In genomic region chr12:80150624-80151023, GRCm38 (mm10) we compare ENCODE assay signal across 8 mouse cellular contexts. TPM values are rescaled to one million over a fixed set of nuclear protein-coding genes. Genes with fewer than 3 reads are reported as not detected.
A peak's percentile ranks its signal among the peaks of the same experiment; 100 is the strongest.
DNase-seq lines count a peak whose midpoint lies in the region; ATAC-seq lines count a peak whose summit lies in the region.

No protein-coding gene starts in this region.

- H3K9ac ChIP-seq in forebrain, embryonic 11.5 days (ENCODE audit: low read length) = no peak overlapping the region
- no peak overlapping the region for H3K9ac ChIP-seq in forebrain, embryonic 13.5 days
- H3K9ac ChIP-seq in embryonic facial prominence, embryonic 15.5 days = no peak overlapping the region
- no peak overlapping the region for H3K9ac ChIP-seq in liver, embryonic 11.5 days (ENCODE audit: low read depth, low read length)

- 24% methylated on average over 8 of the region's 8 CpGs for WGBS in forebrain, embryonic 11.5 days
- WGBS in forebrain, embryonic 13.5 days = 30% methylated on average over 8 of the region's 8 CpGs
- WGBS in embryonic facial prominence, embryonic 15.5 days = 24% methylated on average over 8 of the region's 8 CpGs
- WGBS in liver, embryonic 11.5 days = 25% methylated on average over 8 of the region's 8 CpGs

- no peaks in the 10 kb centered on the region for H3K4me1 ChIP-seq in forebrain, embryonic 11.5 days (replicated peaks; ENCODE audit: control insufficient read depth, insufficient read depth, low read length)
- peaks cover 6% of the 10 kb centered on the region for H3K4me1 ChIP-seq in forebrain, embryonic 13.5 days
- H3K4me1 ChIP-seq in embryonic facial prominence, embryonic 15.5 days = peaks cover 18% of the 10 kb centered on the region
- H3K4me1 ChIP-seq in liver, embryonic 11.5 days (replicated peaks; ENCODE audit: control insufficient read depth, insufficient read depth, low read length) = peaks cover 6% of the 10 kb centered on the region

- no peak overlapping the region for H3K4me3 ChIP-seq in forebrain, embryonic 11.5 days (ENCODE audit: low read depth, low read length)
- H3K4me3 ChIP-seq in forebrain, embryonic 13.5 days = no peak overlapping the region
- no peak overlapping the region for H3K4me3 ChIP-seq in embryonic facial prominence, embryonic 15.5 days (replicated peaks)
- H3K4me3 ChIP-seq in liver, embryonic 11.5 days (ENCODE audit: low read depth, low read length) = no peak overlapping the region

- no peak overlapping the region for H3K27ac ChIP-seq in forebrain, embryonic 11.5 days (ENCODE audit: low read depth, low read length)
- no peak overlapping the region for H3K27ac ChIP-seq in forebrain, embryonic 13.5 days
- 0 out of 2 replicates have a peak overlapping the region, but pooled peaks have one; percentile 13 for H3K27ac ChIP-seq in embryonic facial prominence, embryonic 15.5 days (replicated peaks)
- no peak overlapping the region for H3K27ac ChIP-seq in liver, embryonic 11.5 days (ENCODE audit: low read depth, low read length)

- H3K27me3 ChIP-seq in forebrain, embryonic 11.5 days (ENCODE audit: control insufficient read depth, insufficient read depth, low read length) = no peaks in the 10 kb centered on the region
- no peaks in the 10 kb centered on the region for H3K27me3 ChIP-seq in forebrain, embryonic 13.5 days
- H3K27me3 ChIP-seq in embryonic facial prominence, embryonic 15.5 days = no peaks in the 10 kb centered on the region
- no peaks in the 10 kb centered on the region for H3K27me3 ChIP-seq in liver, embryonic 11.5 days (replicated peaks; ENCODE audit: control insufficient read depth, insufficient read depth, low read length)

- peak; percentile 69 for DNase-seq in forebrain, embryonic 11.5 days (ENCODE audit: low spot score)
- DNase-seq in ES-CJ7 (ENCODE audit: low read depth, low spot score) = peak; percentile 93
- peak; percentile 61 for DNase-seq in liver, embryonic 11.5 days (ENCODE audit: low spot score)
- peak; percentile 73 for DNase-seq in testis, postnatal 10 days (ENCODE audit: low spot score)
- no peak for DNase-seq in urinary bladder, postnatal 14 days (ENCODE audit: low spot score)
- DNase-seq in left cerebral cortex, adult 9 months (ENCODE audit: low spot score in 2 of 2) = no peak

- ATAC-seq in forebrain, embryonic 11.5 days (replicated peaks; ENCODE audit: low FRiP score) = no peak
- no peak for ATAC-seq in forebrain, embryonic 13.5 days
- no peak for ATAC-seq in embryonic facial prominence, embryonic 15.5 days (ENCODE audit: insufficient number of reproducible peaks, low FRiP score, low TSS enrichment, low read depth)
- peak; percentile 76 for ATAC-seq in liver, embryonic 11.5 days (replicated peaks; ENCODE audit: low FRiP score)

- H3K9me3 ChIP-seq in forebrain, embryonic 11.5 days (ENCODE audit: control insufficient read depth, low read length) = no peaks in the 10 kb centered on the region; the same call in 1 of the 2 replicates
- no peaks in the 10 kb centered on the region; the same call in 1 of the 2 replicates for H3K9me3 ChIP-seq in forebrain, embryonic 13.5 days (replicated peaks)
- H3K9me3 ChIP-seq in embryonic facial prominence, embryonic 15.5 days (replicated peaks) = no peaks in the 10 kb centered on the region
- no peaks in the 10 kb centered on the region for H3K9me3 ChIP-seq in liver, embryonic 11.5 days (ENCODE audit: control insufficient read depth, low read length)

- H3K36me3 ChIP-seq in forebrain, embryonic 11.5 days (ENCODE audit: control insufficient read depth, insufficient read depth, low read length) = no peaks in the 10 kb centered on the region
- H3K36me3 ChIP-seq in forebrain, embryonic 13.5 days (ENCODE audit: poor library complexity, severe bottlenecking) = no peaks in the 10 kb centered on the region
- H3K36me3 ChIP-seq in embryonic facial prominence, embryonic 15.5 days = no peaks in the 10 kb centered on the region
- no peaks in the 10 kb centered on the region for H3K36me3 ChIP-seq in liver, embryonic 11.5 days (ENCODE audit: control insufficient read depth, insufficient read depth, low read length)

- H3K4me2 ChIP-seq in forebrain, embryonic 11.5 days (ENCODE audit: low read depth, low read length, severe bottlenecking) = no peak overlapping the region
- H3K4me2 ChIP-seq in forebrain, embryonic 13.5 days = no peak overlapping the region
- no peak overlapping the region for H3K4me2 ChIP-seq in embryonic facial prominence, embryonic 15.5 days (replicated peaks)
- peak overlapping the region; percentile 43 for H3K4me2 ChIP-seq in liver, embryonic 11.5 days

RNA-seq across cellular contexts. Expression of gene Zfp36l1, which starts 37.8 kb away (rescaled TPM):
- 164 and 173 TPM in 2 replicates for polyA plus RNA-seq in forebrain, embryonic 11.5 days (2014; fragmentation: Nextera tagmentation; extraction: Ambion mirVana)
- polyA plus RNA-seq in forebrain, embryonic 13.5 days (2015; fragmentation: Nextera tagmentation; extraction: Ambion mirVana) = 52.6 and 60.2 TPM in 2 replicates
- 153 and 178 TPM in 2 replicates for polyA plus RNA-seq in embryonic facial prominence, embryonic 15.5 days (2015; fragmentation: Nextera tagmentation; extraction: Ambion mirVana)
- 69.6 and 72.7 TPM in 2 replicates for polyA plus RNA-seq in liver, embryonic 11.5 days (2014; fragmentation: Nextera tagmentation; extraction: Ambion mirVana)

Comparison
In these comparisons a context has a peak if more than half of its experiments do, and no peak if none do; other contexts are left out.
1. DNase-seq: peak in forebrain, embryonic 11.5 days (single experiment), ES-CJ7 (single experiment), liver, embryonic 11.5 days (single experiment) and testis, postnatal 10 days (single experiment); none in urinary bladder, postnatal 14 days (single experiment) and left cerebral cortex, adult 9 months (0 of 2).